9 mouse cellular contexts compared by ENCODE assay signal in the genomic region with DNA sequence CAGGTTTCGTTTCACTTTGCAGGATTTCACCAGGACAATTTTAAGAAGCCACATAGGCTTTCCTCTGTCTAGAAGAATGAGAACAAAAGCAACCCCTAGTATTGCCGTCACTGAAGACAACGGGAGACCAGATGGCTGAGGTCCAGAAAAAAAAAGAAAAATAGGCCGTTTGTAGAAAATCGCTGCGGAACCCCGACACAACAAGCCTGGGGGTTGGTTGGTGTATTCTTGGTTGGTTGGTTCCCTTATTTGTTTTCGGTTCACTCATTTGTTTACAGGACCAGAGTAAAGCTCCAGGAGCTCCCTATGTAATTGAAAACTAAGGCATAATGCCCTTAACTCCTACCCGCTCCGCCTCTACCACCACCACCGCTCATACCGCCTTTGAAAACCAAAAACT. TPM values are rescaled to one million over a fixed set of nuclear protein-coding genes. Genes with fewer than 3 reads are reported as not detected.
DNase-seq lines count a peak whose midpoint lies in the region; ATAC-seq and TF ChIP-seq lines count a peak whose summit lies in the region.
"Had no signal": no experiment of that assay in that cellular context is flagged by ENCODE, and none has a peak within 500 bp of the region (broad histone marks: within the 10 kb centered on the region; RNA-seq: fewer than 3 reads in every experiment).

No protein-coding gene starts in this region.

- no peak overlapping the region for H3K9ac ChIP-seq in lung, postnatal 0 days (replicated peaks; ENCODE audit: low read depth)
- H3K9ac ChIP-seq in forebrain, embryonic 15.5 days (replicated peaks), result no peak overlapping the region
- no peak overlapping the region for H3K9ac ChIP-seq in liver, embryonic 12.5 days
- H3K9ac ChIP-seq in stomach, embryonic 15.5 days, result no peak overlapping the region; the same call in 1 of the 2 replicates

- 1% methylated on average over 12 of the region's 12 CpGs for WGBS in lung, postnatal 0 days
- WGBS in forebrain, embryonic 15.5 days, result under 1% methylated on average over 12 of the region's 12 CpGs
- WGBS in liver, embryonic 12.5 days (ENCODE audit: insufficient replicate concordance), result 2% methylated on average over 12 of the region's 12 CpGs
- WGBS in stomach, embryonic 15.5 days, result 0% methylated on average over 12 of the region's 12 CpGs

- intact Hi-C loops in left cerebral cortex, postnatal 25 days (cut with DNase I), result loop anchor here (1.0 to 5.0 kb wide), 7 partner anchors 59 to 1051 kb away; a partner anchor contains a TSS

- H3K27me3 ChIP-seq in lung, postnatal 0 days (replicated peaks; ENCODE audit: insufficient read depth, low read length), result peaks cover 55% of the 10 kb centered on the region
- peaks cover 98% of the 10 kb centered on the region for H3K27me3 ChIP-seq in forebrain, embryonic 15.5 days
- H3K27me3 ChIP-seq in liver, embryonic 12.5 days (replicated peaks), result peaks cover 99% of the 10 kb centered on the region
- H3K27me3 ChIP-seq in stomach, embryonic 15.5 days (replicated peaks), result peaks cover 78% of the 10 kb centered on the region

- peak overlapping the region; percentile 60 for H3K4me2 ChIP-seq in lung, postnatal 0 days (replicated peaks; ENCODE audit: low read depth, low read length)
- H3K4me2 ChIP-seq in forebrain, embryonic 15.5 days (replicated peaks), result peak overlapping the region; percentile 54
- peak overlapping the region; percentile 48 for H3K4me2 ChIP-seq in liver, embryonic 12.5 days
- H3K4me2 ChIP-seq in stomach, embryonic 15.5 days, result peak overlapping the region; percentile 84

- H3K9me3 ChIP-seq in lung, postnatal 0 days (ENCODE audit: low read length), result no peaks in the 10 kb centered on the region
- no peaks in the 10 kb centered on the region for H3K9me3 ChIP-seq in forebrain, embryonic 15.5 days
- H3K9me3 ChIP-seq in liver, embryonic 12.5 days (replicated peaks), result no peaks in the 10 kb centered on the region
- H3K9me3 ChIP-seq in stomach, embryonic 15.5 days, result no peaks in the 10 kb centered on the region

- no peak for TF ChIP-seq CTCF in lung, postnatal 0 days (IDR thresholded peaks at IDR 0.05)

- H3K4me1 ChIP-seq in lung, postnatal 0 days (ENCODE audit: insufficient read depth, low read depth, low read length), result no peaks in the 10 kb centered on the region; the same call in 1 of the 2 replicates
- H3K4me1 ChIP-seq in forebrain, embryonic 15.5 days, result peaks cover 18% of the 10 kb centered on the region
- no peaks in the 10 kb centered on the region; the same call in 1 of the 2 replicates for H3K4me1 ChIP-seq in liver, embryonic 12.5 days
- H3K4me1 ChIP-seq in stomach, embryonic 15.5 days, result peaks cover 22% of the 10 kb centered on the region

- no peak for TF ChIP-seq EP300 in lung, postnatal 0 days (IDR thresholded peaks at IDR 0.05)

- H3K27ac ChIP-seq in lung, postnatal 0 days (ENCODE audit: low read length), result no peak overlapping the region
- H3K27ac ChIP-seq in forebrain, embryonic 15.5 days (replicated peaks), result no peak overlapping the region
- no peak overlapping the region for H3K27ac ChIP-seq in liver, embryonic 12.5 days
- H3K27ac ChIP-seq in stomach, embryonic 15.5 days, result no peak overlapping the region

- no peak for DNase-seq in lung, postnatal 0 days (ENCODE audit: low spot score)
- no peak for DNase-seq in lung, postnatal 36 days
- no peak for DNase-seq in adrenal gland, postnatal 10 days
- DNase-seq in left cerebral cortex, postnatal 25 days (ENCODE audit: low spot score in 2 of 2), result no peak
- no peak for DNase-seq in right cerebral cortex, postnatal 25 days

- H3K4me3 ChIP-seq in lung, postnatal 0 days (ENCODE audit: low read depth, low read length), result peak overlapping the region; percentile 43
- H3K4me3 ChIP-seq in forebrain, embryonic 15.5 days, result peak overlapping the region; percentile 37
- H3K4me3 ChIP-seq in liver, embryonic 12.5 days, result 0 out of 2 replicates have a peak overlapping the region, but pooled peaks have one; percentile 8
- H3K4me3 ChIP-seq in stomach, embryonic 15.5 days (replicated peaks), result peak overlapping the region; percentile 45

- no peaks in the 10 kb centered on the region for H3K36me3 ChIP-seq in lung, postnatal 0 days (ENCODE audit: insufficient read depth, low read length)
- no peaks in the 10 kb centered on the region for H3K36me3 ChIP-seq in forebrain, embryonic 15.5 days
- no peaks in the 10 kb centered on the region for H3K36me3 ChIP-seq in liver, embryonic 12.5 days
- H3K36me3 ChIP-seq in stomach, embryonic 15.5 days, result no peaks in the 10 kb centered on the region

- ATAC-seq in lung, postnatal 0 days, result no peak; the same call in 1 of the 2 replicates
- ATAC-seq in forebrain, embryonic 15.5 days (replicated peaks), result no peak; the same call in 1 of the 2 replicates
- ATAC-seq in liver, embryonic 12.5 days, result no peak
- no peak for ATAC-seq in stomach, embryonic 15.5 days (ENCODE audit: insufficient read depth, low FRiP score, low read depth)

RNA-seq across cellular contexts. Expression of a gene that starts 7.6 kb away (rescaled TPM):
- polyA plus RNA-seq in lung, postnatal 0 days (2015; fragmentation: Nextera tagmentation; extraction: Ambion mirVana), result 14.9 and 26.6 TPM in 2 replicates
- polyA plus RNA-seq in forebrain, embryonic 15.5 days (2015; fragmentation: Nextera tagmentation; extraction: Ambion mirVana), result 4.3 and 4.8 TPM in 2 replicates
- 0.28 and 0.45 TPM in 2 replicates for polyA plus RNA-seq in liver, embryonic 12.5 days (2016; fragmentation: Nextera tagmentation; extraction: Ambion mirVana)
- polyA plus RNA-seq in stomach, embryonic 15.5 days (2015; fragmentation: Nextera tagmentation; extraction: Ambion mirVana), result 17.5 and 19.0 TPM in 2 replicates
- not detected for total RNA-seq in adrenal gland, postnatal 10 days (2021)
- total RNA-seq in left cerebral cortex, postnatal 25 days (2021), result 1 to 10 TPM; 5.1 TPM
- total RNA-seq: neutrophil, adult 5-6 weeks had no signal

RNA-seq across cellular contexts. Expression of a gene that starts 58.9 kb away (rescaled TPM):
- polyA plus RNA-seq in lung, postnatal 0 days (2015; fragmentation: Nextera tagmentation; extraction: Ambion mirVana), result not detected in 2 replicates
- polyA plus RNA-seq in forebrain, embryonic 15.5 days (2015; fragmentation: Nextera tagmentation; extraction: Ambion mirVana), result not detected in 2 replicates
- not detected in 2 replicates for polyA plus RNA-seq in liver, embryonic 12.5 days (2016; fragmentation: Nextera tagmentation; extraction: Ambion mirVana)
- not detected in 2 replicates for polyA plus RNA-seq in stomach, embryonic 15.5 days (2015; fragmentation: Nextera tagmentation; extraction: Ambion mirVana)
- under 1 TPM; 0.09 TPM for total RNA-seq in adrenal gland, postnatal 10 days (2021)
- total RNA-seq in left cerebral cortex, postnatal 25 days (2021), result under 1 TPM; 0.53 to 0.98 TPM
